Mouse (Mus musculus): ENCODE measurements around the gene Ffar1. TPM values are rescaled to one million over a fixed set of nuclear protein-coding genes. Genes with fewer than 3 reads are reported as not detected.

Gene Ffar1
- polyA plus RNA-seq, 1 experiment from 2014 or later, result 0.17 TPM

DNA sequence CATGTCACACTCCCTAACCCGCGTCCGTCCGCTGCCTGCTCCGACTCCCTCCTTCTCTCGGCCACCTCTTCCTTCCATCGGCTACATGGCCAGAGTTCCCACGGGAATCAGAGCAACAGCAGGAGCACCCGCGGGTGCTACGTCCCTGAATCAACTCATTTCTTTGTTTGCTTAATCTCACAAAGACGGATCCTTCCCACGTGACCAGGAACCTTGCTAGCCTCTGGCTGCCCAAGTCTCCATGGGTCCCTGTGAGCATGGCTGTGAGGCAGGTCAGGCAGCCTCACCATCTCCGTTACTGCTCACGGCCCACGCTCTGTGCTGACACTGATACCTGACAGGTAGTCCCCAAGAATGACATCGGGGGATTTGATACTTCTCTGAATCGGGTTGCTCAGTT is 37.7 kb downstream of the Ffar1 start, which contains the start of gene Ffar2:
Gene Ffar2 (minus strand): TSS at position 101 of the 400 bp plus-strand sequence.
- no peak for ATAC-seq (ENCODE audit: insufficient read depth, low FRiP score)
- Histone ChIP-seq H3K36me3 (ENCODE audit: control insufficient read depth, insufficient read depth, low read length) (no peaks in the 10 kb centered on the region), H3K9ac (ENCODE audit: low read length) (no peak within 1 kb of the TSS), H3K4me1 (ENCODE audit: control insufficient read depth, insufficient read depth, low read length) (0 out of 2 replicates have a peak, but pooled peaks cover 3% of the 10 kb centered on the region), H3K4me3 (replicated peaks; ENCODE audit: low read length) (no peak within 1 kb of the TSS), H3K27me3 (ENCODE audit: control insufficient read depth, insufficient read depth, low read length) (no peaks in the 10 kb centered on the region), H3K27ac (ENCODE audit: low read length) (no peak within 1 kb of the TSS), H3K9me3 (replicated peaks; ENCODE audit: control insufficient read depth, low read length) (no peaks in the 10 kb centered on the region), H3K4me2 (ENCODE audit: low read depth, low read length) (no peak within 1 kb of the TSS)
- 81% methylated on average over 18 of the region's 18 CpGs for whole genome bisulfite sequencing

DNA sequence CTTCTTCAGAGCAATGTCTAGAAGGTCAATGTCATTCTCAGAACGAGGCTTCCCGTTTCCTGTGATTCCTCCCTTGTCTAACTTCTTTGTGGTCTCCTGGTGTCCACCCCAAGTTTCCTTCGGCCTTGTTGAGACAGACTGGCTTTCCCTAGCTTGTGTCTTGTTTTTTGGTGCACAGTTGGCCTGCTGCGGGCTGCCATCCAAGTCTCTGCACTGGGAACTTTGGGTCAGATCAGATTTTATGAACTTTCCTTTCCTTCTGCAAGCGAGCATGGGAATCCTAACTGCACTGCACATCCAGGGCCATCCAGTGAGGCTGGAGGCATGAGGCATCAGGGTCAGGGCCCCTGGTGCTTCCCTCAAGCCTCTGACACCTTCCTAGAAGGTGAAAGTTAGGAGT is 39.8 kb downstream of the Ffar1 start:
- WGBS, result 54% methylated on average over 5 of the region's 5 CpGs
- Histone ChIP-seq H3K4me3 (replicated peaks; ENCODE audit: low read length) (no peak overlapping the region), H3K27me3 (ENCODE audit: control insufficient read depth, insufficient read depth, low read length) (no peaks in the 10 kb centered on the region), H3K4me1 (ENCODE audit: control insufficient read depth, insufficient read depth, low read length) (peaks cover 6% of the 10 kb centered on the region; the same call in 1 of the 2 replicates), H3K4me2 (ENCODE audit: low read depth, low read length) (no peak overlapping the region), H3K9ac (ENCODE audit: low read length) (no peak overlapping the region), H3K27ac (ENCODE audit: low read length) (0 out of 2 replicates have a peak overlapping the region, but pooled peaks have one; percentile 49), H3K9me3 (replicated peaks; ENCODE audit: control insufficient read depth, low read length) (no peaks in the 10 kb centered on the region), H3K36me3 (ENCODE audit: control insufficient read depth, insufficient read depth, low read length) (no peaks in the 10 kb centered on the region)
- ATAC-seq (ENCODE audit: insufficient read depth, low FRiP score), result no peak

GRCm38 (mm10) chr7:30820854-30821445 is 40.4 kb downstream of the Ffar1 start:
- Histone ChIP-seq H3K27ac (ENCODE audit: low read length) (peak overlapping the region; percentile 62; the same call in 1 of the 2 replicates), H3K27me3 (ENCODE audit: control insufficient read depth, insufficient read depth, low read length) (no peaks in the 10 kb centered on the region), H3K36me3 (ENCODE audit: control insufficient read depth, insufficient read depth, low read length) (no peaks in the 10 kb centered on the region), H3K9ac (ENCODE audit: low read length) (peak overlapping the region; percentile 31; the same call in 1 of the 2 replicates), H3K4me2 (ENCODE audit: low read depth, low read length) (no peak overlapping the region), H3K4me3 (replicated peaks; ENCODE audit: low read length) (0 out of 2 replicates have a peak overlapping the region, but pooled peaks have one; percentile 2), H3K4me1 (ENCODE audit: control insufficient read depth, insufficient read depth, low read length) (peaks cover 6% of the 10 kb centered on the region; the same call in 1 of the 2 replicates), H3K9me3 (replicated peaks; ENCODE audit: control insufficient read depth, low read length) (no peaks in the 10 kb centered on the region)
- 36% methylated on average over 7 of the region's 7 CpGs for WGBS
- no peak for ATAC-seq (ENCODE audit: insufficient read depth, low FRiP score)

DNA sequence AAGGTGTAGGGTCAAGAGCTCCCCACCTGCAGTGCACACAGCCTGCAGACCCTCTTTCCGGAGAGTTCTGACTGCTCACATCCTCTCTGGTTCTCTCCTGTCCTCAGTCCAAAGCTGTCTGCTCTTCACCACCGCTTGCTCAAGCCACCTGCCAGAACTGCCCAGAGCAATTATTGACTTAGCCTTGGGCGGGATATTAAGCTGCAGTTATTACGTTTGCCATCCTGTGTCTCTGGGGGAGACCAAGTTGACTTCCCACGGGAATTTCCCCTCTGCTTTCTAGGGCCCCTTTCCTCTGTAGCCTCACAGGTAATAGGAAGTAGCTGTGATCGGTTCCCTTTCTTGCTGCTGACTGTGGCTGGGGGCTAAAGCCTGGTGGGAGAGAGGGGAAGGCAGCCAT is 41.2 kb downstream of the Ffar1 start:
- H3K4me1 ChIP-seq (ENCODE audit: control insufficient read depth, insufficient read depth, low read length), result peaks cover 6% of the 10 kb centered on the region; the same call in 1 of the 2 replicates
- WGBS, result 42% methylated on average over 6 of the region's 6 CpGs
- no peak overlapping the region for H3K4me2 ChIP-seq (ENCODE audit: low read depth, low read length)
- H3K9ac ChIP-seq (ENCODE audit: low read length), result peak overlapping the region; percentile 31; the same call in 1 of the 2 replicates
- no peaks in the 10 kb centered on the region for H3K9me3 ChIP-seq (replicated peaks; ENCODE audit: control insufficient read depth, low read length)
- ATAC-seq (ENCODE audit: insufficient read depth, low FRiP score), result peak; percentile 67; the same call in 1 of the 2 replicates
- H3K27ac ChIP-seq (ENCODE audit: low read length), result peak overlapping the region; percentile 62
- H3K27me3 ChIP-seq (ENCODE audit: control insufficient read depth, insufficient read depth, low read length), result no peaks in the 10 kb centered on the region
- H3K4me3 ChIP-seq (replicated peaks; ENCODE audit: low read length), result no peak overlapping the region
- H3K36me3 ChIP-seq (ENCODE audit: control insufficient read depth, insufficient read depth, low read length), result no peaks in the 10 kb centered on the region

- peak; percentile 73 for ATAC-seq (ENCODE audit: insufficient read depth, low FRiP score)
- Histone ChIP-seq H3K36me3 (ENCODE audit: control insufficient read depth, insufficient read depth, low read length) (no peaks in the 10 kb centered on the region), H3K4me2 (ENCODE audit: low read depth, low read length) (no peak overlapping the region), H3K9ac (ENCODE audit: low read length) (no peak overlapping the region; the same call in 1 of the 2 replicates), H3K9me3 (replicated peaks; ENCODE audit: control insufficient read depth, low read length) (no peaks in the 10 kb centered on the region), H3K4me1 (ENCODE audit: control insufficient read depth, insufficient read depth, low read length) (peaks cover 13% of the 10 kb centered on the region), H3K4me3 (replicated peaks; ENCODE audit: low read length) (no peak overlapping the region), H3K27me3 (ENCODE audit: control insufficient read depth, insufficient read depth, low read length) (no peaks in the 10 kb centered on the region), H3K27ac (ENCODE audit: low read length) (peak overlapping the region; percentile 79)
- 38% methylated on average over 6 of the region's 6 CpGs for WGBS
These were observed 49.0 kb downstream of the Ffar1 start for GRCm38 (mm10) chr7:30812291-30812807.

DNA sequence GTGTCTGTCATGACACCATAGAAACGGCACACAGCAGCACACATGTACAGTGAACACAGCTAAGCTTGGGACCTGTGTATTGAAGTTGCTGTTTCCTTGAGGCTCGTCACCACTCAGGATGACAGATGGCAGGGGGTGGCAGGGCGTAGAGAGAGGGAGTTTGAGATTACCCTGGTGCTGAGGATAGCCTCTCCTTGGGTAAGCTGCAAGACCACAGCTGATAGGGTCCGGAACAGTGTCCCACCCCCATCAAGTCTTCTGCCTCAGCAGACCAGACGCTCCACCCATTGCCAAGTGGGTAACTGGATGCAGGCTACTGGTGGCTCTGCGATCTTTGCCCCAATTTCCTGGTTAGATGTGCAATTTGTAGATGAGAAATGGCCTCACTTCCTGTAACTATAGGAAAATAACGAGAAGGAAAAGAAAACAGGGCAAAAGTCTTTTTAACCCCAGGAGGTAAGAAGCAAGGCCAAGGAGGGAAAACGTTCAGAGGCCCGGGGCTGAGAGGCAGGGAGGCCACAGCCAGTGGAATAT is 49.5 kb downstream of the Ffar1 start:
- 36% methylated on average over 9 of the region's 9 CpGs for WGBS
- H3K4me3 ChIP-seq (replicated peaks; ENCODE audit: low read length), result no peak overlapping the region
- H3K4me2 ChIP-seq (ENCODE audit: low read depth, low read length), result no peak overlapping the region
- no peaks in the 10 kb centered on the region for H3K36me3 ChIP-seq (ENCODE audit: control insufficient read depth, insufficient read depth, low read length)
- no peaks in the 10 kb centered on the region for H3K27me3 ChIP-seq (ENCODE audit: control insufficient read depth, insufficient read depth, low read length)
- ATAC-seq (ENCODE audit: insufficient read depth, low FRiP score), result peak; percentile 37; the same call in 1 of the 2 replicates
- no peak overlapping the region; the same call in 1 of the 2 replicates for H3K9ac ChIP-seq (ENCODE audit: low read length)
- H3K27ac ChIP-seq (ENCODE audit: low read length), result peak overlapping the region; percentile 79
- peaks cover 12% of the 10 kb centered on the region for H3K4me1 ChIP-seq (ENCODE audit: control insufficient read depth, insufficient read depth, low read length)
- H3K9me3 ChIP-seq (replicated peaks; ENCODE audit: control insufficient read depth, low read length), result no peaks in the 10 kb centered on the region

DNA sequence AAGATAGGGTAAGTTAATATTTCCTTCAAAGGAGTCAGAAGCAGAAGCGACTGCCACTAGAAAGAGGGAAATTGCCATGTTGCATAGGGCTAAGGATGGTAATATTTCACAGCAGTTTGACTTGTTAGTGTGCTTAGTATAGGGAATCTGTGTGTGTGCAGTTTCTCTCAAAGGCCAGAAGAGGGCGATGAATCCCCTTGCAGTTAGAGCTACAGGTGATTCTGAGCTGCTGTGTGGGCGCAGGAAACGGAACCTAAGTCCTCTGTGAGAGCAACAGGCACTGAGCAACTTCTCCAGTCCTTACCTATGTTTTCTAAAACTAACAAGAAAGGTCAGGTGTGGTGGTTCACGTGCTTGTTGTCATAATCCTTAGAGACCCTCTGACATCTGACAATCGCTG is 51.0 kb downstream of the Ffar1 start:
- Histone ChIP-seq H3K9ac (ENCODE audit: low read length) (no peak overlapping the region), H3K27ac (ENCODE audit: low read length) (no peak overlapping the region), H3K4me3 (replicated peaks; ENCODE audit: low read length) (no peak overlapping the region), H3K4me2 (ENCODE audit: low read depth, low read length) (no peak overlapping the region), H3K4me1 (ENCODE audit: control insufficient read depth, insufficient read depth, low read length) (peaks cover 12% of the 10 kb centered on the region), H3K36me3 (ENCODE audit: control insufficient read depth, insufficient read depth, low read length) (no peaks in the 10 kb centered on the region), H3K27me3 (ENCODE audit: control insufficient read depth, insufficient read depth, low read length) (no peaks in the 10 kb centered on the region), H3K9me3 (replicated peaks; ENCODE audit: control insufficient read depth, low read length) (peaks cover under 1% of the 10 kb centered on the region; the same call in 1 of the 2 replicates)
- 56% methylated on average over 6 of the region's 6 CpGs for WGBS
- no peak for ATAC-seq (ENCODE audit: insufficient read depth, low FRiP score)
